Mouse (Mus musculus): ENCODE results near the gene Fmod. TPM values are rescaled to one million over a fixed set of nuclear protein-coding genes. Genes with fewer than 3 reads are reported as not detected.
A peak's percentile ranks its signal among the peaks of the same experiment; 100 is the strongest.

Fmod gene
- total RNA-seq, 2 experiments from 2014 or later: 8.6 to 13.2 TPM

GRCm38 (mm10) chr1:134073658-134074057 lies 36.6 kb downstream of the Fmod start:
- intact Hi-C loops (cut with DNase I): no loop called here

DNA sequence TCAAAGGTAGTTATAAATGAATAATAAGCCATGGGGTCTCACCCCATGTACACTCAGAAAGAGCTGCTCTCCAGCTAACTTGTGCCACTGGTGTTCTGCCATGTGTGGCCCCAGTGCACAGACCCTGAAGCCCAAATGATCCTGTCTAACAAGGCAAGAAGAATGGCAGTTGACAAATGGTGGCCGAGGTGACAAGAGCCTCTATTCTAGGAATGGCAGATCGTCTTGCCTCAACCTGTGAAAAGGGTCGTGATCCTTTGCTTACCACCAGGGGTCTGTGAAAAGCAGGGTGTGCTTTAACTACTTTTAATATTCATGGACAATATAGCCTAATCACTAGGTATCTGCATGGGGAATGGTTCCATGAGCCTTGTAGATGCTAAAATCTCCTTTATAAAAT lies 37.1 kb downstream of the Fmod start:
- intact Hi-C loops (cut with DNase I): no loop called here
- no peak for DNase-seq

More at GRCm38 (mm10) chr1:134073658-134074057, 36.6 kb downstream of the Fmod start:
- DNase-seq: no peak

DNA sequence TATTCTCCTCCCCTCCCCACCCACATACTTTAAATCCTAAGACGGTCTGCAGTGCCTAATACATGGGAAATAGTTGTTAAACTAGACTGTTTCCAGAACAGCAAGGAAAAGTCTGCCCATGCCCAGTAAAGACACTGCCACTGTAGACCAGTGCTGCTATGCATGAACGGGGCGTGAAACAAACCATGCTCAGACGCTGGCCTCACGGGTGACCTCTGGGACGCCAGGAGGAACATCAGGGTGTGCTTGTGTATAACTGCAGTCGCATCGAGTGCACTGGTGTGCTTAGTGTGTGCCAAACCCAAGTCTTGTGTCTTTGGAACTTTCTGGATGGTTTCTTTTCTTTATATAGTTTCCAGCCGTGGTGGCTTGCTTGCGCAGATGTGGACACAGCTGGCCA lies 37.6 kb downstream of the Fmod start:
- intact Hi-C loops (cut with DNase I): no loop called here
- DNase-seq: no peak

DNA sequence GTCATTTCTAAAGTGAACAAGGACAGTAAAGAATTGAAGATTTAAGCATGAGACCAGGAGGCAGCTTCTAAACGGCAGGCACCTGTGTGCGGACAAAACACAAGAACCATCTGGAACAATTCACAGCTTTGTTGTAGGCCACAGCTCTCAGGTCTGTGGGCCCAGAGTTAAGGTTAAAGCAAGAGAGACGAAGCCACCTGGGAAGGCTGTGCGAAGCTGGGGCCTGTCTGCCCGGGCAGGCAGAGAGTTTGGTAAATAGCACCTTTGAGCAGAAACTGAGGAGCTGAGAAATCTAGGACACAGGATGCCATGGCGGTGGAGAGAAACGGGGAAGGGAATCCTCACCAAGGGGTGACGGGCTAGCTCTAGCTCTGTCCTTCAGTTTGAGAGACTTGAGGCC lies 38.5 kb downstream of the Fmod start:
- DNase-seq: no peak
- intact Hi-C loops (cut with DNase I): no loop called here

GRCm38 (mm10) chr1:134076789-134077188 lies 39.7 kb downstream of the Fmod start:
- intact Hi-C loops (cut with DNase I): loop anchor here (2.0 kb wide), 1 partner anchor 30 kb away; no protein-coding TSS in a partner anchor
- DNase-seq: no peak

DNA sequence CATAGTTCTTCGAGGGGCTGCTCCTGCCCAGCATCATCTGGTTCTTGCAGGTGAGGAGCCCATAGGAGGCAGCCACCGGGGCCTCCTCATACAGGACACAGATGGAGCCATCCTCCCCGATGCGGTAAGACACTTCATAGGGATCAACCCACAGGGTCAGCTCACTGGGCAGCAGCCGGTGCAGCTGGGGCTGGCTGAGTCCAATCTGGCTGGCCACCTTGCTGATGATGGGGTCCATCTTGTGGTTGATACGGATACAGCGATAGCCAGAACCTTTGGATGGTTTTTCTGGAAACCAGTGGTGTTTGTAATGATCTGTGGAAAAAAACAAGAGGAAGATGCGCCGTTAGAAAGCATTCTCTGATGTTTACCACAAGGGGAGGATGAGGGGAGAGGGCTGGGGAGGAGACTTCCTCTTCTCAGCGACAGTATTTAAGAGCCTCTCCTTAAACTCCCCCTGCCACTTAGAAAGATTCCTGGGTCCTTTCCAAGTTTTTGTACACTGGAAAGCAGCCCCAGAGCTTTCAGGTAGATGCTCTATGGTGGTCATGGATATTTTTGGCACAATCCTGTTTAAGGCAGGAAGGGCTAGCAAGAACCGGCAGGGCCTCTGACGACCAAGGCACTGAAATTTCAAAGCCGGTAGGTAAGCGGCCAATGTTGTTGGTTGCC lies 40.5 kb downstream of the Fmod start:
- intact Hi-C loops (cut with DNase I): loop anchor here (1.0 to 2.0 kb wide), 2 partner anchors 16 to 29 kb away; no protein-coding TSS in a partner anchor

GRCm38 (mm10) chr1:134078061-134078795 lies 41.2 kb downstream of the Fmod start:
- DNase-seq: no peak
- intact Hi-C loops (cut with DNase I): loop anchor here (1.0 kb wide), 1 partner anchor 17 kb away; no protein-coding TSS in a partner anchor

More for the DNA sequence above, 40.5 kb downstream of the Fmod start:
- DNase-seq: no peak

DNA sequence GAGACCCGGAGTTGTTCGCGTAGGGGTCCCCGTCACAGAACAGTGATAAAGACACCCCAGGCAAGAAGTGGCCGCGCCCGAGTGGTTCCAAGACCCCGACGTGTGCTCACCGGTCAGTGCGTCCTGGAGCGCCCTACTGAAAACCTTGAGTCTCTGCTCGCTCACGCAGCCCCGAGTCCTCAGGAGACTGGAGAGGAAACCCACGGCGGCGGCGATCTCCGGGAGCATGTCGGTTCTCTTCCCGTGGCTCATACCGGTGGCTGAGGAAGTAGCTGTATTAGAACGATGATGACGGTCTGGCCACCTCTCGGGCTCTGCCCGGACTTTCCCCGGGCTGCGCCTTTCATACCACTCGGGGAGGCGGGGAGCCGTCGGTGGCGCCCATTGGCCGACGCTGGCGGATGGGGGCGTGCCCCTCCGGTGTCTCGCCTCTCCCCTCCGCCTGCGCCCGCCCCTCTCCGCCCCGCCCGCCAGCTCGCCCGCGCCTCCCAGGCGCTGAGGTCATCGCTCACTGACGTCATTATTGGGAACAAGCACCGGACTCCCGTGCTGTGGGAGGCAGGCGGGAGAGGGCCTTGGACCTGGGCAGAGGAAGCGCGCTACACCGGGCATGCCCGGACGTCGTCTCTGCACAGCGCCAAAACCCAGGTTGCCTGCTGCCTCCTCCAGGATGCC lies 41.9 kb downstream of the Fmod start, which contains the start of gene Btg2:
Gene Btg2, minus strand, starts transcription at position 319 of the 675 bp plus-strand sequence.
- intact Hi-C loops (cut with DNase I): loop anchor here (1.0 kb wide), 2 partner anchors 18 to 20 kb away; no protein-coding TSS in a partner anchor
- peak; percentile 97 for DNase-seq

DNA sequence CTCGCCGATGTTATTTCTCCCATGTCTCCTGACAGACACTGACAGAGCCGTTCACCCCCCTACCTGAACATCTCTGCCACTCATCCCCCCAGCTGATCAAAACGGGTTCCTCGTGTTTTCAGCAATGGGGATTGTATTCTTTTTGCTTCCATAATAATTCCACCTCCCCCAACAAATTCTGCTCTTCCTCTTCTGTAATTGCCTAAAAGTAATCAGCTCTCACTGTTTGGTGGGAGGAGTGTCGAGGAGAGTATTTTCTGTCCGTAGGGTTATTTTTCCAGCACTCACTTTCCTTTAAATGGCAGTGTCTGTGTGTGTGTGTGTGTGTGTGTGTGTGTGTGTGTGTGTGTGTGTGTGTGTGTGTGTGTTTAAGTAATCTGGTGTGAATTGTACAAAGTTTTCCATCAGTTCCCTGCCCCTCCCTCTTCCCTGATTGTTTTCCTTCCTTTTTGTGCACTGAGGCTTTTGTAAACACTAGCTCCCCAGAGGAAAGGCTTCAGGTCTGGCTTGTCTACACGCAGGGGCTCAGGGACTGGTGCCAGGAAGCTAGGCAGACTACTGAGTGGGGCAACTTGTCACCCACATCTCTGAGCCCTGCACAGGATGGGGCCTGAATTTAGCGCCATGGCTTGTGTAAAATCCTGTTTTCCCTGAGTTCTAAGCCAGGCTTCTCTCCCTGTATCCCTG lies 42.6 kb downstream of the Fmod start:
- intact Hi-C loops (cut with DNase I): loop anchor here (1.0 kb wide), 2 partner anchors 13 to 20 kb away; no protein-coding TSS in a partner anchor
- peak; percentile 70 to 73 for DNase-seq

GRCm38 (mm10) chr1:134080406-134080805 lies 43.4 kb downstream of the Fmod start:
- intact Hi-C loops (cut with DNase I): loop anchor here (1.0 kb wide), 1 partner anchor 12 kb away; no protein-coding TSS in a partner anchor

GRCm38 (mm10) chr1:134080881-134081450 lies 43.9 kb downstream of the Fmod start:
- no peak for DNase-seq
- intact Hi-C loops (cut with DNase I): loop anchor here (1.0 kb wide), 1 partner anchor 11 kb away; no protein-coding TSS in a partner anchor

More at GRCm38 (mm10) chr1:134080406-134080805, 43.4 kb downstream of the Fmod start:
- DNase-seq: no peak

- intact Hi-C loops (cut with DNase I): no loop called here
- DNase-seq: peak; percentile 68 to 73
These were observed 46.0 kb downstream of the Fmod start for GRCm38 (mm10) chr1:134082987-134083516.

GRCm38 (mm10) chr1:134083676-134084075 lies 46.6 kb downstream of the Fmod start:
- intact Hi-C loops (cut with DNase I): no loop called here
- DNase-seq: no peak

GRCm38 (mm10) chr1:134084128-134084527 lies 47.1 kb downstream of the Fmod start:
- intact Hi-C loops (cut with DNase I): no loop called here
- DNase-seq: no peak

GRCm38 (mm10) chr1:134086017-134086416 lies 49.0 kb downstream of the Fmod start:
- DNase-seq: no peak
- intact Hi-C loops (cut with DNase I): no loop called here

DNA sequence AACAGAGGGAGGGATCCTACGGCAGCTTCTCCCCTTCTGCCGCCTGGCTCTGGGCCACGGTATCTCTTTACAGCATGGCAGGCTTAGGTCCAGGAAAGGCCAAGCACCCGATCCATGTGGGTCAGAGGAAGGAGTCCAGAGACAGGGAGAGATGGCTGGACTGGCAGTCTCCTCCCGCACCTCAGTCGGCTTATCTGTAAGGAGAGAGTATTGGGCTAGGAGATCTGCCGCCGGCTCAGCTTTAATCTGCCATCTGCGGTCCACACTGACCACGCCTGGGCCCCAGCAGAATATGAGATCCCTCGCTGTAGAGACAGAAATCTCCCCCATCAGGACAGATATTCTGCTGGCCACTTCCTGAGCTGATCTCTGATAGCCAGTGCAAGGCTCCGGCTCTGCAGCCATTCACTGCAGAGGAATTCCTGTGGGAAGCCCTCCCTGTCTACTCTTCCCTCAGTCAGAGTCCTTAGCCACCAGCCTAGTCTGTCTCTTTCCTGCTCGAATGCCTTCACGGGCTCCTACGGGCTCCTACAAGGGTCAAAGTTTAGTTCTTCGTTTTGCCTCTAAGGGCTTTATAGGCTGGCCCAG lies 49.9 kb downstream of the Fmod start:
- DNase-seq: peak in 1 of 2 experiments; percentile 61
- intact Hi-C loops (cut with DNase I): no loop called here

GRCm38 (mm10) chr1:134089074-134089473 lies 52.0 kb downstream of the Fmod start:
- DNase-seq: no peak
- intact Hi-C loops (cut with DNase I): no loop called here

DNA sequence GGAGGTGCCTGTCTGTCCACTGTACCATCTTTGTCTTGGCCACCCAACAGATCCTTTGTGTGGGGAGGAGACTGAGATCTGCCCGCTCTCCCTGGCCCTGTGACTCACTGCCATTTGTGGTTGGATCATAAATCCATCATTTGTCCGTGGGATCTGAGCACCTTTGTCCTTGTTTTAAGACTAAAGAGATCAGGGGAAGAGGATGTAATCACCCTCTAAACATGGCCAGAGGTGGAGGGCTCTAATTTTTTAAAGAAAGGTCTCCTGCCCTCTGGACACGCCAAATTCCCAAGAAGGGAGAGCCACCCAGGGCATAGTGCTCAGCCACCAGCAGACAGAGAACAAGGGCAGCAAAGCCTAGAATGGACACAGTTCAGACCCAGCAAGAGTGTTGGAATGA lies 54.8 kb downstream of the Fmod start:
- DNase-seq: no peak
- intact Hi-C loops (cut with DNase I): loop anchor here (1.0 kb wide), 1 partner anchor 12 kb away; no protein-coding TSS in a partner anchor

DNA sequence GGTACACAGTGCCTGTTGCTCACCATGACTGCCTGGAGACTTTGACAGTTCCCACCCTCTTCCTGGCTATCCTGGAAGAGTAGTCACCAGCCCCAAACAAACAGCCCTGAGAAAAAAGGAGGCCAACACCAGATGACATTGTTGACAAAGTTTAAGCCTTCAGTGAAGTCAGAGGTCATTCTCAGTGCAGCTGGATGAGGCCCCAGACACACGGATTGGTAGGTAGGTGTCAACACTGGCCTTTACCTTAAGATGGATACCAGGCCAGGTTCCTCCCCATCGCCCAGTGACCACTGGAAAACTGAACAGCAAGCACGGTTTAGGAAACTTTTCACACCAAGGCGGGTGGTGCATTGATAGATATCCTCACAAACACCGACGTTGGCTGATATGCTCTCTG lies 55.3 kb downstream of the Fmod start:
- intact Hi-C loops (cut with DNase I): loop anchor here (1.0 kb wide), 1 partner anchor 12 kb away; no protein-coding TSS in a partner anchor
- DNase-seq: no peak
